Mouse (Mus musculus): ENCODE data around the gene Zswim7. TPM values are rescaled to one million over a fixed set of nuclear protein-coding genes. Genes with fewer than 3 reads are reported as not detected.
A peak's percentile ranks its signal among the peaks of the same experiment; 100 is the strongest.

The Zswim7 gene
- total RNA-seq, 2 experiments from 2014 or later, result 12.1 to 13.1 TPM

DNA sequence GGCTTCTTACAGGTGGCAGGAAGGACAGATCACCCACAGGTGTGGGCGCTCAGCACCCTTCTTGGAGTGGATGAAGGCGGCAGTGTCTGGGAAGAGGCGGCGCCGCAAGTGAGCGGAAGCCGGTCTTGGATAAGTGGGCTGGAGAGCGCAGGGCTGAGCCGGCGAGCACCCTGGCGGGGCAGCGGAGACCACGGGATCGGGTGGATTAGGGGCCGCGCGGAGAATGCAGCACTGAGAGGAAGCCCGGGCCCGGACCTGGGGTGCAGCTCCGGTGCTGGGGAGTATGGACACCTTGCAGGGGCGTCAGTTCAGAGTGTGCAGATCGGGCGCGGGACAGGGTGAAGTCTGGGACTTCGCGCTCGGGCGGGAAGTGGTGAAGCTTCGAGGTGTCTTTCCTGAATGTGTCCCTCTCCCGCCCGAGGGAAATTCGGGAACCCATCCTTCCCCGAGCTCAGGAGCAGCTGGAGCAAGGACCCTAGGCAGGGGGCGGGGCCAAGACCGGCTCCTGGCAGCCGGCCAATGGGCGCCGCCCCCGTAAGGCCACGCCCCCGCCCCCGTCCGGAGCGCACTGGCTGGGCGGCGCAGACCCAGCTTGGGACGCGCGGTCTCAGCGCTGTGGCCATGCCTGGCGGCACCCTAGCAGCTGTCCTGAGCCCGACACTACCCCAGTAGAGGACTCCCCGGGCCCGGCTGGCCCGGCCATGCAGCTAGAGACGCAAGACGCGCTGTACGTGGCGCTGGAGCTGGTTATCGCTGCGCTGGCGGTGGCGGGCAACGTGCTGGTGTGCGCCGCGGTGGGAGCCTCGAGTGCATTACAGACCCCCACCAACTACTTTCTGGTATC lies 32.6 kb downstream of the Zswim7 start, which contains the start of gene Adora2b:
Gene Adora2b (plus strand): TSS at position 584 of the 844 bp plus-strand sequence.
- peak in 1 of 2 experiments; percentile 34 for DNase-seq (ENCODE audit: low spot score in 2 of 2)
- Histone ChIP-seq H3K27ac (peak within 1 kb of the TSS; percentile 84), H3K4me3 (peak within 1 kb of the TSS; percentile 72)
- no peak for TF ChIP-seq CTCF (conservative IDR thresholded peaks at IDR 0.05)

DNA sequence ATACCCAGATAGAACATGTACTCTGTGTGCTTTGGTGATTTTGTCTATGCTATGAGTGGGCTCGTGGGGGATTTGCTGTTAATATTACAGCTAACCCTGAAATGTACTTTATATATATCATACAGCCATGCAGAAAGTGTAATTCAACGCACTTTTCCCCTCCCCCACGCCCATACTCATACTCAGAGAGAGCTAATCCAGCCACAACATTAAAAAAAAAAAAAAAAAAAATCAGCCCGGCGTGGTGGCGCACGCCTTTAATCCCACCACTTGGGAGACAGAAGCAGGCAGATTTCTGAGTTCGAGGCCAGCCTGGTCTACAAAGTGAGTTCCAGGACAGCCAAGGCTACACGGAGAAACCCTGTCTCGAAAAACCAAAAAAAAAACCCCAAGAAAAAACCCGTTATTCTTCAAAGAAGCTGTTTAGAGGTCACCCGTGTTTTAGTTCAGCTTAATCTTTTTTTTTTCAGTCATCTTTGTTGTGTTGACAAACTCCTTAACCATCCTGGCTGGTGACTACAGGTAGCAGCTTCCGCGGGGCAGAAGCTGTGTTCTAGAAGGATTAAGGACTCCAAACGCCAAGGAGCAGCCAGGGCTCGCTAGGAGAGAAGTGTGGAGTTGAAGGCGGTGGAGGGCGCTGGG lies 33.3 kb downstream of the Zswim7 start:
- DNase-seq (ENCODE audit: low spot score in 2 of 2), result no peak
- no peak for TF ChIP-seq CTCF (conservative IDR thresholded peaks at IDR 0.05)
- H3K4me3 ChIP-seq, result peak overlapping the region; percentile 72
- no peak overlapping the region for H3K27ac ChIP-seq

GRCm38 (mm10) chr11:62244471-62244870 lies 36.7 kb downstream of the Zswim7 start:
- no peak overlapping the region for H3K4me3 ChIP-seq
- DNase-seq (ENCODE audit: low spot score in 2 of 2), result no peak
- no peak overlapping the region for H3K27ac ChIP-seq
- no peak for TF ChIP-seq CTCF (conservative IDR thresholded peaks at IDR 0.05)

DNA sequence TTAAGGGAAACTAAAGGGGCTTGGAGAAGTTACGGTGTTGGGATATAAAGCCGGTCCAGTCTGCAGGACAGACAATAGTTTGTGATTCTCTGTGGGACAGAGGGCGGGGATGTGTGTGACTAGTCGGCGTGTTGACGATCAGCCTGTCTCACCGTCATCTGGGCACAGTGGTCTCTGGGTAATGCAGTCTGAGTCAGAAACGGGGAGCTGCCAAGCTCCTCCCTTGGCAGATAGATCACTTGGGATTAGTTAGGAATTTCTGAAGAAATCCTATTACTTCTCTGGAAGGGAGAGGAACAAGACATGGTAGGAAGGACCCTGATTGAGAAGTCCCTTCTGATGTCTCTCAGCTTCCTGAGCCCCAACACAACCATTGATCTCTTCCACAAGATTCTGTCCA lies 37.3 kb downstream of the Zswim7 start:
- no peak for TF ChIP-seq CTCF (conservative IDR thresholded peaks at IDR 0.05)
- H3K4me3 ChIP-seq, result no peak overlapping the region
- no peak overlapping the region for H3K27ac ChIP-seq
- no peak for DNase-seq (ENCODE audit: low spot score in 2 of 2)

- Histone ChIP-seq H3K27ac (no peak overlapping the region), H3K4me3 (no peak overlapping the region)
- no peak for DNase-seq (ENCODE audit: low spot score in 2 of 2)
- no peak for TF ChIP-seq CTCF (conservative IDR thresholded peaks at IDR 0.05)
These were observed 40.4 kb downstream of the Zswim7 start for GRCm38 (mm10) chr11:62240631-62241261.

DNA sequence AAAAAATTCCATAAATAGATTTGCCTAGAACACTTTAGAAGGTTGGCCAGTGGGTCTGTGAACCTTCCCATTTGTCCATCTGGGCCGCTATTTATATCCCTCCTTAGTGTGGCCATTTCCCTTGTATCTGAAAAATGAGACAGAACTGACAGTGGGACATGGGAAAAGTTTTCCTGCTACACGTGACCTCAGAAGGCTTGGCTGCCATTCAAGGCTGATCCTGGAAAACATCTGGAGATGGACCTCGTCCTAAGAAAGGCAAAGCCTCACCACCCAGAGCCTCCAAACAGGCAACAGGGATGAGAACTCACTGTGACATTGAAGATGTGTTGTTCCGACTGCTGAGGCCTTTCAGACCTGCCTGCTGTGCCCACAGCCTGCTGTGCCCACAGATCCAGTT lies 56.4 kb downstream of the Zswim7 start:
- Histone ChIP-seq H3K27ac (no peak overlapping the region), H3K4me3 (no peak overlapping the region)
- TF ChIP-seq CTCF (conservative IDR thresholded peaks at IDR 0.05), result no peak
- DNase-seq (ENCODE audit: low spot score in 2 of 2), result no peak

DNA sequence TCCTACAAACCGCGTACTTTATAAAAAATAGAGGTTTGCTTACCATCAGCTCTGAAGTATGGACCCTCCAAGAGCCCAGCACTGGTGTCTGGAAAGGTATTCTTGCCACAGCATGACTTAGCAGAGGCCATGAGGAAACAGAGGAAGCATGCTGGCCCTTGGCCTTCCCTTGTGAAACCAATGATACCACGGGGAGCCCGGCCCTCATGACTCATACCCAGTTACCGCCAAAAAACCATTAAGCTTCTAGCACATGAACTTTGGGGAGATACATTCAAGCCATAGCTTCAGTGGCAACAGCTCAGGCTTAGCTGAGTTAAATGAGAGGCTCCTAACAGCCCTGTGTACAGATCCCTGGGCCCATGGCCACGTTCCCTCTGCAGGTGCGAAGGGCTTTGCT lies 57.2 kb downstream of the Zswim7 start:
- Histone ChIP-seq H3K4me3 (no peak overlapping the region), H3K27ac (no peak overlapping the region)
- DNase-seq (ENCODE audit: low spot score in 2 of 2), result no peak
- no peak for TF ChIP-seq CTCF (conservative IDR thresholded peaks at IDR 0.05)

GRCm38 (mm10) chr11:62223416-62223815 lies 57.8 kb downstream of the Zswim7 start:
- no peak for TF ChIP-seq CTCF (conservative IDR thresholded peaks at IDR 0.05)
- Histone ChIP-seq H3K27ac (no peak overlapping the region), H3K4me3 (no peak overlapping the region)
- DNase-seq (ENCODE audit: low spot score in 2 of 2), result no peak

- TF ChIP-seq CTCF (conservative IDR thresholded peaks at IDR 0.05), result no peak
- Histone ChIP-seq H3K4me3 (no peak overlapping the region), H3K27ac (no peak overlapping the region)
- no peak for DNase-seq (ENCODE audit: low spot score in 2 of 2)
These were observed 60.2 kb downstream of the Zswim7 start for GRCm38 (mm10) chr11:62220756-62221510.

DNA sequence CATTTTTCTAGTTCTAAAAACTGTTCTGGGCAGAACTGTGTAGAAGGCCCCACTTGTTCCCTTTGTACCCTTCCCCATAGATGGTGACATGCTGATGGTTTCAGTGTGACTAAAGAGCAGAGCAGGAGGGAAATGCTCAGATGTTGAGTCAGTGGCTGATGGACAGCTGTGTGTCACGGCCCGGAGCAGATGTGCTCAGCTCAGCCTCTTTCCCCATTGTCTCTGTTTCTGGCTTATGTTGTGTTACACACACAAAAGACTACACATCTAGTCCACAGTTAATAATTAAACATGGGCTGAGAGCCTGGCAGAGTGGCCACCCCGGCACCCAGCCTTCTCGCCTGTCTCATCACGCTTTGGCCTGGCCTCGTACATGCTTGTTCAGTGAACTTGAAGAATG lies 63.4 kb downstream of the Zswim7 start:
- no peak overlapping the region for H3K27ac ChIP-seq
- DNase-seq (ENCODE audit: low spot score in 2 of 2), result no peak
- TF ChIP-seq CTCF (conservative IDR thresholded peaks at IDR 0.05), result no peak

More for the DNA sequence above, 63.4 kb downstream of the Zswim7 start:
- no peak overlapping the region for H3K4me3 ChIP-seq

Other genes with a start within 250 kb of the Zswim7 start
- 1 to 10 TPM; 6.5 to 7.1 TPM for gene Adora2b, start 32.4 kb downstream of the Zswim7 start, total RNA-seq (2021)
- 10 to 100 TPM; 87.3 to 91.7 TPM for gene Ttc19, start 98 bp upstream of the Zswim7 start, total RNA-seq (2021)
- 1 to 10 TPM; 7.3 to 8.7 TPM for gene Pigl, start 177.1 kb upstream of the Zswim7 start, total RNA-seq (2021)
- 100 to 1,000 TPM; 300 to 303 TPM for gene Ncor1, start 177.2 kb upstream of the Zswim7 start, total RNA-seq (2021)

Measured in layer of hippocampus, adult 2 months (tissue).